Comparison of ENCODE assay signal across 10 mouse cellular contexts in genomic region chr8:120737166-120737565, GRCm38 (mm10). TPM values are rescaled to one million over a fixed set of nuclear protein-coding genes. Genes with fewer than 3 reads are reported as not detected.
DNase-seq lines count a peak whose midpoint lies in the region; ATAC-seq and TF ChIP-seq lines count a peak whose summit lies in the region.
"Had no signal": no experiment of that assay in that cellular context is flagged by ENCODE, and none has a peak within 500 bp of the region (broad histone marks: within the 10 kb centered on the region; RNA-seq: fewer than 3 reads in every experiment).

No protein-coding gene starts in this region.

- no peaks in the 10 kb centered on the region for H3K36me3 ChIP-seq in heart, embryonic 12.5 days
- no peaks in the 10 kb centered on the region for H3K36me3 ChIP-seq in lung, postnatal 0 days (ENCODE audit: insufficient read depth, low read length)
- no peaks in the 10 kb centered on the region for H3K36me3 ChIP-seq in hindbrain, postnatal 0 days (ENCODE audit: insufficient read depth, low read length)
- no peaks in the 10 kb centered on the region for H3K36me3 ChIP-seq in stomach, embryonic 14.5 days (ENCODE audit: control insufficient read depth, insufficient read depth, low read length)
- H3K36me3 ChIP-seq: limb, embryonic 15.5 days had no signal

- H3K9ac ChIP-seq in heart, embryonic 12.5 days = no peak overlapping the region
- peak overlapping the region; percentile 1; the same call in 1 of the 2 replicates for H3K9ac ChIP-seq in lung, postnatal 0 days (replicated peaks; ENCODE audit: low read depth)
- H3K9ac ChIP-seq in hindbrain, postnatal 0 days (replicated peaks; ENCODE audit: low read length) = no peak overlapping the region
- no peak overlapping the region for H3K9ac ChIP-seq in stomach, embryonic 14.5 days (replicated peaks; ENCODE audit: low read depth, low read length)

- H3K27ac ChIP-seq in heart, embryonic 12.5 days (ENCODE audit: poor library complexity, severe bottlenecking) = no peak overlapping the region
- no peak overlapping the region for H3K27ac ChIP-seq in lung, postnatal 0 days (ENCODE audit: low read length)
- no peak overlapping the region for H3K27ac ChIP-seq in hindbrain, postnatal 0 days
- no peak overlapping the region for H3K27ac ChIP-seq in stomach, embryonic 14.5 days (ENCODE audit: low read length)
- H3K27ac ChIP-seq: limb, embryonic 15.5 days had no signal

- no peak for TF ChIP-seq EP300 in lung, postnatal 0 days (IDR thresholded peaks at IDR 0.05)

- no peak for ATAC-seq in heart, embryonic 12.5 days (ENCODE audit: insufficient number of reproducible peaks, low FRiP score)
- no peak for ATAC-seq in lung, postnatal 0 days
- ATAC-seq in hindbrain, postnatal 0 days = no peak
- no peak for ATAC-seq in stomach, embryonic 14.5 days (ENCODE audit: insufficient number of reproducible peaks, insufficient read depth, low FRiP score, low read depth)

- WGBS in heart, embryonic 12.5 days = 64% methylated on average over 7 of the region's 7 CpGs
- WGBS in lung, postnatal 0 days = 65% methylated on average over 7 of the region's 7 CpGs
- 71% methylated on average over 7 of the region's 7 CpGs for WGBS in hindbrain, postnatal 0 days
- 54% methylated on average over 7 of the region's 7 CpGs for WGBS in stomach, embryonic 14.5 days

- peak overlapping the region; percentile 92 for H3K4me2 ChIP-seq in heart, embryonic 12.5 days
- peak overlapping the region; percentile 69 for H3K4me2 ChIP-seq in lung, postnatal 0 days (replicated peaks; ENCODE audit: low read depth, low read length)
- peak overlapping the region; percentile 98 for H3K4me2 ChIP-seq in hindbrain, postnatal 0 days (ENCODE audit: low read depth, low read length)
- H3K4me2 ChIP-seq in stomach, embryonic 14.5 days (replicated peaks; ENCODE audit: low read depth, low read length) = peak overlapping the region; percentile 85

- H3K27me3 ChIP-seq in heart, embryonic 12.5 days (replicated peaks) = peaks cover 72% of the 10 kb centered on the region
- H3K27me3 ChIP-seq in lung, postnatal 0 days (replicated peaks; ENCODE audit: insufficient read depth, low read length) = peaks cover 11% of the 10 kb centered on the region; the same call in 1 of the 2 replicates
- H3K27me3 ChIP-seq in hindbrain, postnatal 0 days (ENCODE audit: insufficient read depth, low read length) = peaks cover 17% of the 10 kb centered on the region; the same call in 1 of the 2 replicates
- peaks cover 14% of the 10 kb centered on the region; the same call in 1 of the 2 replicates for H3K27me3 ChIP-seq in stomach, embryonic 14.5 days (ENCODE audit: control insufficient read depth, insufficient read depth, low read length)

- DNase-seq in heart, postnatal 4 days = no peak
- peak; percentile 19 for DNase-seq in lung, postnatal 0 days (ENCODE audit: low spot score)
- DNase-seq in lung, adult 18-20 months = no peak
- DNase-seq in hindbrain, postnatal 0 days (ENCODE audit: low spot score) = no peak
- DNase-seq in frontal cortex, adult 2 months (ENCODE audit: extremely low spot score in 1 of 2, low spot score in 1 of 2) = no peak
- DNase-seq in kidney, postnatal 10 days = no peak
- DNase-seq: spleen, adult 18-20 months had no signal

- no peak for TF ChIP-seq CTCF in lung, postnatal 0 days (IDR thresholded peaks at IDR 0.05)
- no peak for TF ChIP-seq CTCF in hindbrain, postnatal 0 days (IDR thresholded peaks at IDR 0.05; ENCODE audit: low read depth)

- H3K4me3 ChIP-seq in heart, embryonic 12.5 days = peak overlapping the region; percentile 52
- H3K4me3 ChIP-seq in lung, postnatal 0 days (ENCODE audit: low read depth, low read length) = peak overlapping the region; percentile 38
- no peak overlapping the region for H3K4me3 ChIP-seq in hindbrain, postnatal 0 days (ENCODE audit: low read length)
- peak overlapping the region; percentile 47; the same call in 1 of the 2 replicates for H3K4me3 ChIP-seq in stomach, embryonic 14.5 days (ENCODE audit: low read depth, low read length)

- H3K4me1 ChIP-seq in heart, embryonic 12.5 days (replicated peaks) = peaks cover 18% of the 10 kb centered on the region
- H3K4me1 ChIP-seq in lung, postnatal 0 days (ENCODE audit: insufficient read depth, low read depth, low read length) = peaks cover 9% of the 10 kb centered on the region; the same call in 1 of the 2 replicates
- 0 out of 2 replicates have a peak, but pooled peaks cover 4% of the 10 kb centered on the region for H3K4me1 ChIP-seq in hindbrain, postnatal 0 days (ENCODE audit: insufficient read depth, low read length)
- no peaks in the 10 kb centered on the region for H3K4me1 ChIP-seq in stomach, embryonic 14.5 days (ENCODE audit: control insufficient read depth, insufficient read depth, low read length)

- H3K9me3 ChIP-seq in heart, embryonic 12.5 days (replicated peaks) = no peaks in the 10 kb centered on the region
- H3K9me3 ChIP-seq in lung, postnatal 0 days (ENCODE audit: low read length) = no peaks in the 10 kb centered on the region
- H3K9me3 ChIP-seq in hindbrain, postnatal 0 days (ENCODE audit: low read length) = no peaks in the 10 kb centered on the region
- H3K9me3 ChIP-seq in stomach, embryonic 14.5 days (ENCODE audit: control insufficient read depth, low read depth, low read length) = no peaks in the 10 kb centered on the region
- H3K9me3 ChIP-seq: limb, embryonic 15.5 days had no signal

RNA-seq across cellular contexts. Expression of gene Irf8, which starts 1.0 kb away (rescaled TPM):
- polyA plus RNA-seq in heart, embryonic 12.5 days (2016; fragmentation: Nextera tagmentation; extraction: Ambion mirVana) = 4.9 and 5.6 TPM in 2 replicates
- 1 to 10 TPM; 8.4 to 9.7 TPM for total RNA-seq in heart, postnatal 4 days (2021)
- polyA plus RNA-seq in lung, postnatal 0 days (2015; fragmentation: Nextera tagmentation; extraction: Ambion mirVana) = 36.0 and 36.4 TPM in 2 replicates
- total RNA-seq in hindbrain, postnatal 0 days (2014; rRNA removed) = 7.7 and 10.2 TPM in 2 replicates
- polyA plus RNA-seq in hindbrain, postnatal 0 days (2015; fragmentation: Nextera tagmentation; extraction: Ambion mirVana) = 5.2 and 6.2 TPM in 2 replicates
- polyA plus RNA-seq in stomach, embryonic 14.5 days (2014; fragmentation: Nextera tagmentation; extraction: Ambion mirVana) = 12.7 and 15.3 TPM in 2 replicates
- polyA plus RNA-seq in frontal cortex, adult 2 months (2012; rRNA removed) = 4.0 and 4.5 TPM in 2 replicates
